Mouse (Mus musculus) WW6 (cell line): ENCODE data around the gene Cldn18.

Source experiments
- DNase-seq: peaks from one replicate; pipeline ENCODE4 v3.0.0-alpha.2; 2013; ENCODE audit warnings: low read depth, low spot score

Gene Cldn18

GRCm38 (mm10) chr9:99685536-99686231, 31.4 kb downstream of the Cldn18 start:
- no peak for DNase-seq

DNA sequence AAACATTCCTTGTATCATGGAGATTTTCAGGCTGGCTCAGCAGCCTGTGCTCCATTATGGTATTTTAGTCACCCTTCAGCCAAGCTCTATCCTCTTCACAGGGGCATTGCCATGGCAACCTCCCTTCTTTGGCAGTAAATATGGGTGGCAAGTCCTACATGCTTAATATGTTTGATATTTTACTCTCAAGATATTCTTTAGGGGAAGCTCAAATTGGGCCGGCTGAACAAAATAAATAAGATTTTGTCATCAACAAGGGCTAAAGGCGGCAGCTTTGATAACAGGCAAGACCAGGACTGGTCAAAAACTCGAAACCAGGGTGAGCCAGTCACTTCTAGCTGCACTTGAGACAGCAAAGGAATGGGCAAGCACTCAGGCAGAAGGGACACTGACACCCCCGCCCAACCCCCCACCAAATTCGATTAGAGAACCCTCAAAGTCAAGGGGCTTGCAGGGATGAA, 32.0 kb downstream of the Cldn18 start:
- no peak for DNase-seq

DNA sequence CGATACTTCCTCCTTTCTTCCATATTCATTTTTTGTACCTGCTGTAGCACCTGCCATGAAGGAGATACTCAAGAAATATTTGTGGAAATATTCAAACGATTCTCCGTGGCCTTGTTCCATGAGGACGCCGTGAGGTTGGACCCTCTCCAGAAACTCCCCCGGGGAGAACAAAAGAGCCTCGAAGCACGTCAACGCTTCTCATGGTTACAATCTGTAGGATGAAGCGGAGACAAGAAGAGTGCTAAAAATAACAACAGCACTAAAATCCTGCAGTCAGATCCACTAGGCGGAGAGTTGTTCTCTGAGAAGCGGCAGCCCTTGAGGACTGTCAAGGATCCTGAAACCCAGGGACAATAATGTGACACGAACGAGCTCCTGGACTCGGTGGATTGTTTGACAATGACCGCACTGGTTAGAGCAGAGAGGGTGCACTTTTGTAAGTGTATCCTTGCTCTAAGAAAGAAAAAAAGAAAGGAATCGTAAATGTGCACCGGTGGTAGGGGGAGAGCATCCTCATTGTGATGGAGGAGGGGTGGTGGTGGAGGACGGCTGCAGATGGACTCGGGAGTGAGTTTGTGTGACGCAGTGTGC, 35.0 kb downstream of the Cldn18 start:
- DNase-seq: no peak

DNA sequence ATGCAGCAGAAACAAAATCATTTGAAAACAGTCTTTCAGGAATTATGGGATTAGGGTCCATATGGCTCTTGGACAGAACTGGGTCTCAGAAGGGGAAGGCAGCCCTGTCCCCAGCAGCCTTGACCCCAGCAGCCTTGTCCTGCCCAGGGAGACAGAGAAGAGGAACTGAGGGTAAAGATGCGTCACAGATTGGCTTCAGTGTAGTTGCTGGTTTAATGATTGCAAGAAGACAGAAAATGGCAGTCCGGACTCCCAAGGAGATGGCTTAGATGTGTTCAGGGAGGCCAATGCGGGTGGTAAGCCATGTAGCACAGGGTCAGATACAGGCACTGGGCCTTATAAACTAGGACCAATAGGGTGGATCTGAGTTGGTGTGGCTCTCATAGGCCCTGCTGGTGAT, 41.4 kb downstream of the Cldn18 start:
- DNase-seq: no peak

- no peak for DNase-seq
Measured at GRCm38 (mm10) chr9:99671603-99672002, 45.5 kb downstream of the Cldn18 start.

DNA sequence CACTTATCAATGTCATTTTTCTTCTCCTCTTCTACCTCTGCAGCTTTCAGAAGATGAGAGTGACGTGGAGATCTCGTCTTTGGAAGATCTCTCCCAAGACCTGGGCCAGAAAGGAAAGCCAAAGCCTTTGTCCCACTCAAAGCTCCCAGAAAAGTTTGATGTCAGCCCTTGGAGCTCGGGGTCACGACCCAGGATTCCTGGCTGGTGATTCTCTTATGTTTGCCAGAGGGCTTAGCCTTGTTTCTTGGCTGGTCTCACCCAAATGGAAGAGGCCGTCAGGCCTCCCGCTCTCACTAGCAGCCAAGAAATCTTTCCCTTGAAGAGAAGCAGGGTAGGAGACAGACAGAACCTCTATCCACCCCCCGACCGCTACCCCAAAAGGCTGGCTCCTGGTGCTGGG, 49.5 kb downstream of the Cldn18 start:
- no peak for DNase-seq

DNA sequence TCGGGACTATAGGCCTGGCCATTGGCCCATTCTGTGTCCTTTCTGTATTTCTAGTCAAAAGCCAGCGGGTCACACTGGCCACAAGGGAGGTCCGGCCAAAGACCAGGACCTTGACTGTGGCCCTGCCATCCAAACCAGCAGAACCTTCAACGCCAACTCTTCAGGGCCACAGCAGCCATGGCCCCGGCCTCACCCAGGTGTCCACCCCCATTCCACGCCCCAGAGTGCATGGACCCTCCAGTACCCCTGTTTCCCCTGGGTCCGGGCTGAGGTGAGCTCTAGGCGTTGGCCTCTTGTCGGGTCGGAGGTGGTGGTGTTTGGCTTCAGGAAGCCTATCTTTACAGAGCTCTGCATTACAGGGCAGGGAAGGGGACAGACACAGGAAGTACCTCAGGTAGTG, 54.2 kb downstream of the Cldn18 start:
- no peak for DNase-seq

DNA sequence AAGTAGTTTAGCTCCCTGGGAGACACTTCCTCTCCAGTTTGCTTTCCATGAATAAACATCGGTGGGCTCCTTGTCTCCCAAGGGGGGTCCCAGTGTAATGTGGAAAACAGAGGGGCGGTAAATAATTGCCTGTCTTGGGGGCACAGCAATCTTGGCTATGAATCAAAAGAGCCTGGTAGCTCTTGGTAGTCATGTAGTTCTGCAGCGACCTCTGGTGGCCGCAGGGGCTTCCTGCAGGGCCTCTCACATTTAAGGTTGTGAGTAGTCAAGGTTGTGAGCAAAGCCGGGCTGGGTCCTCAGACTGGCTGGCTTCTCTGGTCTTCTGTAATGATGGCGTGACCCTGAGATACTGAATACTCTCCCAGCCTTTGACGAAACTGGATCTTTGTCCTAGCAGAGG, 54.7 kb downstream of the Cldn18 start:
- DNase-seq: peak; percentile 39

DNA sequence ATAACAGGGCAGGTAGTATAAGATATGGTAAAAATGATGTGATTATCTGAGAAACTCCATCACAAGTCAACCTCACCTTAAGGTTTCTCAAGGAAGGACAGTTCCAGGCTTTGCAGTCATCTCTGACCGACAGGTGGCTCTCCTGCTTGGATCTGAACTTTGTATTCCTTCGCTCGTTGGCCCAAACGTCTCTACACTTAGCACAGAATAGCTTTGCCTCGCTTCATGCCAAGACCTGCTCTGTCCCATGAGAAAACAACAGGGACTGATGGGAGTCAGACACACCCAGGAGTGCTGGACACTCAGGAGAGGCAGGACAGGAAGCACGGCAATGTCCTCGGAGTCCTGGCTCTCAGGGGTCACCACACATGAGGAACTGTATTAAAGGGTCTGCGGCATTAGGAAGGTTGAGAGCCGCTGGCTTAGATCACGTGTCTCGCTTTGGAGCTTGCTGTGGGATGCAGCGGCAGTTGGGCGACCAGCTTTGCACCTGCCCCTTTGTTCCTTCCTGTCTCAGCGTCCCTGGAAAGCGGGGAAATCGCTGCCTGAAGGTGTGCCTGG, 55.4 kb downstream of the Cldn18 start:
- DNase-seq: no peak

- no peak for DNase-seq
Measured at GRCm38 (mm10) chr9:99660756-99661155, 56.3 kb downstream of the Cldn18 start.

- DNase-seq: no peak
Measured at GRCm38 (mm10) chr9:99646102-99646501, 71.0 kb downstream of the Cldn18 start.

DNA sequence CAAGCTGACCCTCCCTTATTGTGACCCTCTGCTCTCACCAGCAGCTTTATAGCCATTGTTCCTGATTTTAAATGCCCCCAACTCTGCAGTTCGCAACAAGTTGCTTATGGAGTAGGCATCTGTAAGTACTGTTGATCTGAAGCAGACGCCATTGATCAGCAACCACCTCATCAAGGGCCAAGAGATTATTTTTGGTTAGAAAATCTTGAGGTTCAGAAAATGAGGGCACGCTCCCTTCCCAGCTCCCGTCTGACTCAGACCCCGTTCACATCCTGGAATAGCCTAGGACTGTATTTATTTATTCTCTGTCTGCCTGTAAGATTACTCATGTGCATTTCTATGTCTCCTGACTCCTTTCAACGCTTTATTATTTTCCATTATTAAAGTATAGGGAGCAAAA, 71.7 kb downstream of the Cldn18 start:
- no peak for DNase-seq

- no peak for DNase-seq
Measured at GRCm38 (mm10) chr9:99639957-99640356, 77.1 kb downstream of the Cldn18 start.
